Mouse (Mus musculus) embryonic facial prominence, embryonic 14.5 days (tissue): ENCODE results near the gene Olfr750. TPM values are rescaled to one million over a fixed set of nuclear protein-coding genes. Genes with fewer than 3 reads are reported as not detected.

Experiments
- ATAC-seq: fragments of 200-750 bp; cut with Nextera tagmentation; 2 replicates; pipeline ENCODE4 v1.8.0; 2017; ENCODE audit warnings: low read depth, moderate number of reproducible peaks, moderate TSS enrichment
- DNase-seq: peaks from one replicate; pipeline ENCODE4 v3.0.0-alpha.2; 2015; ENCODE audit warnings: low spot score
- H3K27ac ChIP-seq: fragments of 300-500 bp; sonication (generic); replicated peaks from 2 replicates; pipeline ENCODE4 v1.5.1; 2014; ENCODE audit warnings: low read depth, mild to moderate bottlenecking, low read length, moderate library complexity
- H3K27me3 ChIP-seq: fragments of 300-500 bp; sonication (generic); replicated peaks from 2 replicates; pipeline ENCODE4 v1.6.1; 2014; ENCODE audit warnings: low read length; ENCODE audit not compliant: control insufficient read depth, insufficient read depth
- H3K36me3 ChIP-seq: fragments of 300-500 bp; sonication (generic); 2 replicates; pipeline ENCODE4 v1.6.1; 2014; ENCODE audit warnings: low read length, mixed read lengths; ENCODE audit not compliant: control insufficient read depth, insufficient read depth
- H3K4me1 ChIP-seq: fragments of 300-500 bp; sonication (generic); 2 replicates; pipeline ENCODE4 v1.6.1; 2014; ENCODE audit warnings: antibody characterized with exemption, low read length; ENCODE audit not compliant: control insufficient read depth, insufficient read depth
- H3K4me2 ChIP-seq: fragments of 300-500 bp; sonication (generic); 2 replicates; pipeline ENCODE4 v1.6.1; 2014; ENCODE audit warnings: low read depth, mild to moderate bottlenecking, low read length, moderate library complexity, mixed read lengths
- H3K4me3 ChIP-seq: fragments of 300-500 bp; sonication (generic); 2 replicates; pipeline ENCODE4 v1.5.1; 2014; ENCODE audit warnings: low read depth, mild to moderate bottlenecking, low read length
- H3K9ac ChIP-seq: fragments of 300-500 bp; sonication (generic); 2 replicates; pipeline ENCODE4 v1.6.1; 2014; ENCODE audit warnings: low read depth, mild to moderate bottlenecking, low read length, moderate library complexity, mixed read lengths
- H3K9me3 ChIP-seq: fragments of 300-500 bp; sonication (generic); 2 replicates; pipeline ENCODE4 v1.6.1; 2016; ENCODE audit warnings: low read length; ENCODE audit not compliant: control insufficient read depth
- WGBS: fragments of 180-500 bp; shearing (Covaris S2); extraction: QIAGEN DNeasy Blood & Tissue Kit; methylation state at CpG from one replicate; pipeline ENCODE4 v1.1.7; 2014; 5-methylcytosine and 5-hydroxymethylcytosine counted together
- polyA plus RNA-seq: library from polyadenylated mRNA; unstranded; fragments of >200 nt; fragmentation: Nextera tagmentation; extraction: Ambion mirVana; gene quantifications from 2 replicates; pipeline ENCODE4 v1.2.1, GENCODE M21; 2014

The Olfr750 gene
- polyA plus RNA-seq, 1 experiment from 2014 or later, result not detected

GRCm38 (mm10) chr14:51053176-51053575 lies 21.1 kb downstream of the Olfr750 start:
- H3K4me3 ChIP-seq, result no peak overlapping the region
- H3K27ac ChIP-seq, result no peak overlapping the region
- WGBS, result 51% methylated on average over 5 of the region's 5 CpGs
- H3K4me2 ChIP-seq, result no peak overlapping the region
- no peaks in the 10 kb centered on the region for H3K9me3 ChIP-seq
- no peaks in the 10 kb centered on the region for H3K27me3 ChIP-seq
- DNase-seq (no peak), ATAC-seq (no peak)
- H3K9ac ChIP-seq, result no peak overlapping the region
- no peaks in the 10 kb centered on the region for H3K36me3 ChIP-seq
- H3K4me1 ChIP-seq, result peaks cover 6% of the 10 kb centered on the region; the same call in 1 of the 2 replicates

GRCm38 (mm10) chr14:51051941-51052340 lies 22.3 kb downstream of the Olfr750 start:
- Histone ChIP-seq H3K4me3 (no peak overlapping the region), H3K27me3 (no peaks in the 10 kb centered on the region), H3K4me2 (no peak overlapping the region), H3K36me3 (no peaks in the 10 kb centered on the region), H3K9me3 (no peaks in the 10 kb centered on the region), H3K4me1 (peaks cover 6% of the 10 kb centered on the region; the same call in 1 of the 2 replicates), H3K27ac (no peak overlapping the region), H3K9ac (no peak overlapping the region)
- DNase-seq (no peak), ATAC-seq (no peak)
- WGBS, result 51% methylated on average over 5 of the region's 5 CpGs

- ATAC-seq (no peak), DNase-seq (no peak)
- Histone ChIP-seq H3K9me3 (no peaks in the 10 kb centered on the region), H3K36me3 (no peaks in the 10 kb centered on the region), H3K4me1 (peaks cover 6% of the 10 kb centered on the region; the same call in 1 of the 2 replicates), H3K4me3 (no peak within 1 kb of the TSS), H3K4me2 (no peak within 1 kb of the TSS), H3K27ac (no peak within 1 kb of the TSS), H3K27me3 (no peaks in the 10 kb centered on the region), H3K9ac (no peak within 1 kb of the TSS)
- WGBS, result 78% methylated on average over 2 of the region's 2 CpGs
Observed at GRCm38 (mm10) chr14:51050063-51050462, 24.2 kb downstream of the Olfr750 start, which contains the start of gene Rnase11. TSS of gene Rnase11 (minus strand) at chr14:51050163.

GRCm38 (mm10) chr14:51047846-51048245 lies 26.4 kb downstream of the Olfr750 start:
- WGBS, result 32% methylated on average over 5 of the region's 5 CpGs
- Histone ChIP-seq H3K27me3 (no peaks in the 10 kb centered on the region), H3K9me3 (no peaks in the 10 kb centered on the region), H3K9ac (no peak overlapping the region), H3K4me3 (no peak overlapping the region), H3K27ac (no peak overlapping the region), H3K4me1 (no peaks in the 10 kb centered on the region), H3K36me3 (no peaks in the 10 kb centered on the region), H3K4me2 (no peak overlapping the region)
- ATAC-seq (no peak), DNase-seq (no peak)

- H3K36me3 ChIP-seq, result no peaks in the 10 kb centered on the region
- no peak within 1 kb of the TSS for H3K4me2 ChIP-seq
- H3K27me3 ChIP-seq, result no peaks in the 10 kb centered on the region
- no peaks in the 10 kb centered on the region for H3K9me3 ChIP-seq
- ATAC-seq, result no peak
- H3K4me3 ChIP-seq, result no peak within 1 kb of the TSS
- H3K27ac ChIP-seq, result no peak within 1 kb of the TSS
- DNase-seq, result no peak
- H3K9ac ChIP-seq, result no peak within 1 kb of the TSS
- H3K4me1 ChIP-seq, result no peaks in the 10 kb centered on the region
- 71% methylated on average over 6 of the region's 6 CpGs for WGBS
Observed at GRCm38 (mm10) chr14:51041769-51042168, 32.5 kb downstream of the Olfr750 start, which contains the start of gene Rnase9. TSS of gene Rnase9 (minus strand) at chr14:51041869.

- WGBS, result 82% methylated on average over 4 of the region's 4 CpGs
Observed at GRCm38 (mm10) chr14:51036214-51036613, 38.0 kb downstream of the Olfr750 start.

GRCm38 (mm10) chr14:51035206-51035605 lies 39.0 kb downstream of the Olfr750 start:
- no peaks in the 10 kb centered on the region for H3K4me1 ChIP-seq
- H3K27ac ChIP-seq, result no peak overlapping the region
- H3K36me3 ChIP-seq, result no peaks in the 10 kb centered on the region
- H3K9ac ChIP-seq, result no peak overlapping the region
- H3K9me3 ChIP-seq, result 0 out of 2 replicates have a peak, but pooled peaks cover 3% of the 10 kb centered on the region
- DNase-seq, result no peak
- no peak overlapping the region for H3K4me3 ChIP-seq
- H3K4me2 ChIP-seq, result no peak overlapping the region
- H3K27me3 ChIP-seq, result no peaks in the 10 kb centered on the region
- ATAC-seq, result no peak
- WGBS, result 35% methylated on average over 1 of the region's 1 CpGs

More at GRCm38 (mm10) chr14:51036214-51036613, 38.0 kb downstream of the Olfr750 start:
- no peak overlapping the region for H3K9ac ChIP-seq
- H3K27ac ChIP-seq, result no peak overlapping the region
- 0 out of 2 replicates have a peak, but pooled peaks cover 3% of the 10 kb centered on the region for H3K9me3 ChIP-seq
- H3K4me3 ChIP-seq, result no peak overlapping the region
- DNase-seq (no peak), ATAC-seq (no peak)
- H3K4me2 ChIP-seq, result no peak overlapping the region
- H3K36me3 ChIP-seq, result no peaks in the 10 kb centered on the region
- no peaks in the 10 kb centered on the region for H3K4me1 ChIP-seq
- H3K27me3 ChIP-seq, result no peaks in the 10 kb centered on the region

- ATAC-seq, result no peak
- no peak for DNase-seq
- Histone ChIP-seq H3K9ac (no peak overlapping the region), H3K27ac (no peak overlapping the region), H3K36me3 (no peaks in the 10 kb centered on the region), H3K9me3 (0 out of 2 replicates have a peak, but pooled peaks cover 3% of the 10 kb centered on the region), H3K4me2 (no peak overlapping the region), H3K4me3 (no peak overlapping the region), H3K4me1 (no peaks in the 10 kb centered on the region), H3K27me3 (no peaks in the 10 kb centered on the region)
- WGBS, result 48% methylated on average over 3 of the region's 3 CpGs
Observed at GRCm38 (mm10) chr14:51027387-51028155, 46.7 kb downstream of the Olfr750 start.
